Comparison of ENCODE assay signal across 15 mouse cellular contexts in the genomic region with DNA sequence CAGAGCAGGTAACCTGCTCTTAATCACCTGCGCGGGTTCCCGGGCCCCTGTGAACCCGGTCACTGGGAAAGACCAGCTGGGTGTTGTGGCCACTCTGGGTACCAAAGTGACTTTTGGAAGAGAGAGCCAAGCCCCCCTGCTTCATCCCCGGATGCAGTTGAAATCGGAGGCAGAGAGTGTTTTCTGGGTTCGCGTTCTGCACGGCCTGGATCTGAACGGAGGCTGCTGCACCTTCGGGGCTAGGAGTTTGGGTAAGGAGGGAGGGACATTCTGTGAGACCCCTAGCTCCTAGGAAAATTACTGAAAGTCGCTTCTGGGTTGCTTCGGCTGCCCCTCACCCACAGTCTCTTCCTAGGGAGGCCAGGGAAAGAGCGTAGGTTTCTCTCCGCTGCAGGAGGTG. TPM values are rescaled to one million over a fixed set of nuclear protein-coding genes. Genes with fewer than 3 reads are reported as not detected.
DNase-seq lines count a peak whose midpoint lies in the region; ATAC-seq and TF ChIP-seq lines count a peak whose summit lies in the region.
"Had no signal": no experiment of that assay in that cellular context is flagged by ENCODE, and none has a peak within 500 bp of the region (broad histone marks: within the 10 kb centered on the region; RNA-seq: fewer than 3 reads in every experiment).

No protein-coding gene starts in this region.

- H3K27me3 ChIP-seq in kidney, embryonic 14.5 days (ENCODE audit: control insufficient read depth, insufficient read depth, low read length): peaks cover 91% of the 10 kb centered on the region
- H3K27me3 ChIP-seq in E14TG2a.4 (ENCODE audit: insufficient read depth, low read length) (peaks cover 95% of the 10 kb centered on the region), ES-Bruce4 (ENCODE audit: control insufficient read depth, insufficient read depth, low read length, poor library complexity, severe bottlenecking) (peaks cover 22% of the 10 kb centered on the region)
- peaks cover 99% of the 10 kb centered on the region for H3K27me3 ChIP-seq in limb, embryonic 12.5 days
- H3K27me3 ChIP-seq: CH12.LX had no signal

- H3K4me3 ChIP-seq in kidney, embryonic 14.5 days (ENCODE audit: low read length): peak overlapping the region; percentile 15; the same call in 1 of the 2 replicates
- H3K4me3 ChIP-seq in E14TG2a.4 (replicated peaks; ENCODE audit: low read length): peak overlapping the region; percentile 32; the same call in 1 of the 2 replicates
- no peak overlapping the region for H3K4me3 ChIP-seq in ES-Bruce4 (ENCODE audit: low read depth, low read length)
- peak overlapping the region; percentile 18 for H3K4me3 ChIP-seq in limb, embryonic 12.5 days (replicated peaks)

- TF ChIP-seq POLR2A in ES-Bruce4 (IDR thresholded peaks at IDR 0.05; ENCODE audit: insufficient read depth, low read length): no peak

- peaks cover 7% of the 10 kb centered on the region; the same call in 1 of the 2 replicates for H3K4me1 ChIP-seq in kidney, embryonic 14.5 days (ENCODE audit: control insufficient read depth, insufficient read depth, low read length)
- H3K4me1 ChIP-seq in E14TG2a.4 (replicated peaks; ENCODE audit: low read depth, low read length) (peaks cover 91% of the 10 kb centered on the region), ES-Bruce4 (ENCODE audit: control insufficient read depth, insufficient read depth, low read length) (no peaks in the 10 kb centered on the region)
- peaks cover 27% of the 10 kb centered on the region for H3K4me1 ChIP-seq in limb, embryonic 12.5 days (replicated peaks)

- no peaks in the 10 kb centered on the region for H3K9me3 ChIP-seq in kidney, embryonic 14.5 days (ENCODE audit: control insufficient read depth, low read length)
- H3K9me3 ChIP-seq in E14TG2a.4 (ENCODE audit: low read length): no peaks in the 10 kb centered on the region
- H3K9me3 ChIP-seq in ES-Bruce4 (replicated peaks; ENCODE audit: control insufficient read depth, insufficient read depth, low read length, poor library complexity, severe bottlenecking): no peaks in the 10 kb centered on the region
- no peaks in the 10 kb centered on the region for H3K9me3 ChIP-seq in limb, embryonic 12.5 days

- WGBS in kidney, embryonic 14.5 days: 4% methylated on average over 15 of the region's 15 CpGs
- WGBS in limb, embryonic 12.5 days: 4% methylated on average over 15 of the region's 15 CpGs

- peak overlapping the region; percentile 32; the same call in 1 of the 2 replicates for H3K9ac ChIP-seq in kidney, embryonic 14.5 days (ENCODE audit: low read depth, low read length)
- H3K9ac ChIP-seq in ES-Bruce4 (ENCODE audit: low read depth, poor library complexity, severe bottlenecking): peak overlapping the region; percentile 23
- H3K9ac ChIP-seq in limb, embryonic 12.5 days (replicated peaks): no peak overlapping the region; the same call in 1 of the 2 replicates

- TF ChIP-seq CTCF in E14TG2a.4 (conservative IDR thresholded peaks at IDR 0.05; ENCODE audit: low read length) (no peak), ES-Bruce4 (IDR thresholded peaks at IDR 0.05; ENCODE audit: low read depth, low read length) (no peak)

- H3K36me3 ChIP-seq in kidney, embryonic 14.5 days (ENCODE audit: control insufficient read depth, insufficient read depth, low read length): no peaks in the 10 kb centered on the region
- H3K36me3 ChIP-seq in E14TG2a.4 (ENCODE audit: insufficient read depth, low read length): no peaks in the 10 kb centered on the region
- no peaks in the 10 kb centered on the region for H3K36me3 ChIP-seq in ES-Bruce4 (ENCODE audit: control insufficient read depth, insufficient read depth, low read length, poor library complexity, severe bottlenecking)
- no peaks in the 10 kb centered on the region for H3K36me3 ChIP-seq in limb, embryonic 12.5 days

- no peak for ATAC-seq in kidney, embryonic 14.5 days (ENCODE audit: low FRiP score, low TSS enrichment)
- no peak for ATAC-seq in limb, embryonic 12.5 days (ENCODE audit: insufficient number of reproducible peaks, insufficient read depth, low FRiP score, low TSS enrichment, low read depth)
- no peak for ATAC-seq in megakaryocyte-erythroid progenitor cell, adult 5-6 weeks (replicated peaks; ENCODE audit: low FRiP score, low TSS enrichment, poor library complexity, severe bottlenecking)

- peak overlapping the region; percentile 48; the same call in 1 of the 2 replicates for H3K27ac ChIP-seq in kidney, embryonic 14.5 days (ENCODE audit: low read depth, low read length)
- no peak overlapping the region for H3K27ac ChIP-seq in ES-Bruce4 (ENCODE audit: insufficient read depth, low read length)
- no peak overlapping the region; the same call in 1 of the 2 replicates for H3K27ac ChIP-seq in limb, embryonic 12.5 days
- H3K27ac ChIP-seq: macrophage had no signal

- TF ChIP-seq EP300 in ES-Bruce4 (IDR thresholded peaks at IDR 0.05; ENCODE audit: insufficient read depth, low read depth, low read length): no peak

- DNase-seq in kidney, postnatal 36 days: no peak
- no peak for DNase-seq in cerebellum, postnatal 25 days
- DNase-seq: adrenal gland, adult 8-10 months; cerebellum, postnatal 36 days; gastrocnemius, postnatal 36 days; heart, postnatal 4 days; thymus, postnatal 4 days had no signal

- H3K4me2 ChIP-seq in kidney, embryonic 14.5 days (replicated peaks; ENCODE audit: low read depth, low read length): peak overlapping the region; percentile 30
- H3K4me2 ChIP-seq in limb, embryonic 12.5 days: peak overlapping the region; percentile 47

RNA-seq across cellular contexts. Expression of a gene that starts 7.2 kb away (rescaled TPM):
- polyA plus RNA-seq in kidney, embryonic 14.5 days (2014; fragmentation: Nextera tagmentation; extraction: Ambion mirVana): 31.7 and 53.3 TPM in 2 replicates
- 29.8 and 30.1 TPM in 2 replicates for polyA plus RNA-seq in ES-Bruce4 (2011; ENCODE audit: insufficient read depth, insufficient read length, low read depth, missing spikeins)
- 38.3 and 42.4 TPM in 2 replicates for polyA plus RNA-seq in limb, embryonic 12.5 days (2016; fragmentation: Nextera tagmentation; extraction: Ambion mirVana)
- not detected in 2 replicates for total RNA-seq in megakaryocyte-erythroid progenitor cell, adult 5-6 weeks (2014; fragmentation: Nextera tagmentation)
- total RNA-seq in megakaryocyte-erythroid progenitor cell, adult 5-6 weeks (2017): not detected in 2 replicates
- total RNA-seq: CH12.LX; monocyte, adult 5-6 weeks had no signal
- polyA plus RNA-seq: macrophage had no signal
